Mouse (Mus musculus): Measurements from ENCODE around the gene Clpp. TPM values are rescaled to one million over a fixed set of nuclear protein-coding genes. Genes with fewer than 3 reads are reported as not detected.

Gene Clpp
- total RNA-seq, 1 experiment from 2014 or later = 23.0 TPM

DNA sequence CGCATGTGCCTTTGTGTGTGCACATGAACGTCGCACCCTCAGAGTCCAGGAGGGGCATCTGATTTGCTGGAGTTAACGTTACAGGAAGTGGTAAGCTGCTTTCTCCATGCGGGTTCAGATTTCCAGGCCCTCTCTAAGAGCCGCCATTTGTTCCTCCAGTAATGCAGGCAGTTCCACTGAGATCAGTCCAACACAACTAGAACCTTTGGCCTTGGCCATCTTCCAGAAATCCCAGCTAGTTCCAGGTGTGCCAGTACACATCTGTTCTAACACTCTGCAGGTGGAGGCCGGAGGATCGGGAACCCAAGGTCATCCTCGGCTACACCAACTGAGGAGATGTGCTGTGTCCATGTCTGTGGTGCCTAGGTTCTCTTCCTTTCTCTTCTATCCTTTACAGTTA, 5.2 kb upstream of the Clpp start:
- no peak for ATAC-seq (ENCODE audit: extremely low read depth, insufficient number of reproducible peaks, low FRiP score, poor library complexity, severe bottlenecking)

DNA sequence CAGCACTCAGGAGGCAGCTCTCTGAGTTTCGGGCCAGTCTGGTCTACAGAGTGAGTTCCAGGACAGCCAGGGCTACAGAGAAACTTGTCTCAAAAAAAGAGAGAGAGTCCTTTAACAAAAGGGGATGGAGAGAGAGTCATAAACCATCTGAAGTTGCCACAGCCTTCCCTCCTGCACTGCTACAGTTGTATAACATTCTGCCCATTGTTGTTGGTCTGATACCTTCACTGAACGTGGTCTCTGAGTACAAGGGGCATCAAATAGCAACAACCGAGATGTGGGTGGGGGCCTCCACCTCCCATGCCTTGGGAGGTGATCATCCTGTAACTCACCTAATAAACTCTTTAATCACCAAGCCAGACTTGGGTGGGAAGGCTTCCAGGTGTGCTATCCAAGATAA, 4.4 kb upstream of the Clpp start:
- no peak for ATAC-seq (ENCODE audit: extremely low read depth, insufficient number of reproducible peaks, low FRiP score, poor library complexity, severe bottlenecking)

DNA sequence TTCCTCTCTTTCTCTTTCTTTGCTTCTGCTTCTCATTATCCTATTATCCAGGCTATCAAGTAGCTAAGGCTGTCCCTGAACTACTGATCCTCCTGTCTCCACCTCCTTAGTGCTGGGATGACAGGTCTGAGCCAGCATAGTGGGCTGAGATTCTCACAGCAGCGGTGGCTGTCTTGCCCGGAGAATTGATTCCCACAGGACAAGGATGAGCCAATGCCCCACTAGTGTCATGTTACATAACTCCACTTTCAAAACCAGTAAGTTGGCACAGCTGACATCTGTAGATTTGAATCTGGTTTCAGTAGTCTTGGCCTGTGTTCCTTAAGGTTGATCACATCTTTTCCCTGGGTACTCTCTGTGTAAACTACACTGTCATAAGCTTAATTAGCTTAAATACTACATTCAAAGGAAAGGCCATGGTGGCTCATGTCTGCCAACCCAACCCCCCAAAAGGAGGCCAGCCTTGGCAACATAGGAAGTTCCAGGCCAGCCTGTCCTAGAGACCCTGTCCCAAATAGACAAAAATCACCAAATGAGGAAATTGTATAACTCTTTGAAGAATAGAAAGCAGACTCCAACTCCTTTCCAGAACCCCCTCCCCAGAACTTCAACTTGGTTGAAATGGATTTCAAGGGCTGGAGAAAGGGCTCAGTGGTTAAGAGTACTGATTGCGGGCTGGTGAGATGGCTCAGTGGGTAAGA, 3.9 kb upstream of the Clpp start:
- ATAC-seq (ENCODE audit: extremely low read depth, insufficient number of reproducible peaks, low FRiP score, poor library complexity, severe bottlenecking) = no peak

DNA sequence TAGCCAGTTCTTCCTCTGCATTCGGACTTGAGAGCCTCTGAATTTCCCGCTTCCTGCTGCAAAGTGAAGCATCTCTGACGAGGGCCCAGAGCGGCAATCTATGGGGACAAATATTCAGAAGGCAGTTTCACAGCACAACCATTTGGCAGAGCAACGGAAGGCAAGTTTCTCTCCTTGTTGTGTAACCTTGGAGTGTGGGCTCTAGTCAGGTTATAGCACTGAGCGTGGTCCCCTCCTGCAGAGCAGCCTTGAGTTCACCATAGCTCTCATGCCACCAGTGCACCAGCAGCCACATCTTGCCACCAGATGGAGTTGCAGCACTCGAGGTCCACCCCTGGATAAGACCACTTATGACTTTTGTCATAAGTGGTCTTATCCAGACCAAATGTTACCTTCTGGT, 1.7 kb upstream of the Clpp start:
- no peak for ATAC-seq (ENCODE audit: extremely low read depth, insufficient number of reproducible peaks, low FRiP score, poor library complexity, severe bottlenecking)

DNA sequence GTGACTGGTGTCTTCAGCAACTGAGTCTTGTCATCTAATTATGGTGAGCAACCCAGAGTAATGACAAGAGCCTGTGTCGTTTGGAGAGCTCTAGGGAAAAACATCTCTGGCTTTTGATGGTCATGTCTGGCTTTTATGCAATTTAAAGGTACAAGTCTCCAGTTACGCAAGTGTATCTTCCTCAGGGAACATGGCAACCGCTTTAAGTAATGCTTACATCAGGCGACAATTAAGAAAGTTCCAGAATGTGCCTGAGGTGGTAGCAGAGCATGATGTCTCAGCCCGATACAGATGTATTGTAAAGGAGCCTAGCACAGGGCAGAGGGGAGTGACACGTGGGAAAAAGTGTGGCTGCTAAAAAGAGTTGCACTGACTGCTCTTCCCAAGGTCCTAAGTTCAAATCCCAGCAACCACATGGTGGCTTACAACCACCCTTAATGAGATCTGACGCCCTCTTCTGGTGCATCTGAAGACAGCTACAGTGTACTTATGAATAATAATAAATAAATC, 1.1 kb upstream of the Clpp start:
- ATAC-seq (ENCODE audit: extremely low read depth, insufficient number of reproducible peaks, low FRiP score, poor library complexity, severe bottlenecking) = no peak

DNA sequence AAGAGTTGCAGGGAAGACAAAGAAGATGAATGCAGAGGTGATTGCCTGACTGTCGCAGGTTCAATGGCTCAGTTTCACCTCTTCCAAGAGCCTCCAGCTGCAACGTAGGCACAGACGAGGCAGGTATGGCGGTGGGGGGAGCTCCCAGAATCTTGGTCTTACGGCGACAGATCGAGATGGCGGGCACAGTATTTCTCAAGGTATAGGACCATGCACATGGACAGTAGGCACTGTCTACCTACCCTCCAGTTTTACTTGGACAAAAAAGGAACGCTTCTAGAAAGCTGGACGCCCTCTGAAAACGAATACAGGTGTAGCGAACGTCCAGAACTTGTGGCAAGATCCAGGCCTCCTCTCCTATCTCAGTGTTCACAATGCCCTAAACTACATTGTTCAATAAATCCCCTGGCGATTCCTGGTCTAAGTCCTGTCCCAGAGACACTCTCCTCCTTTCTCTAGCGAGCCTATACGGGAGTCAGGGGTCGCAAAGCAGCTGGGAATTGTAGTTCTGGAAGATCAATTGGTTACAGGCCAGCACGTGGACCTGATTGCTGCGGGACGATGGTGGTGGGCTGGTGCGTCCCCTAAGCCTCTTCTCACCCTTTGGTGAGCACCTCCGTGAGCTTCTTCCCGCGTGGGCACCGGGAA, 514 bp upstream of the Clpp start:
- ATAC-seq (ENCODE audit: extremely low read depth, insufficient number of reproducible peaks, low FRiP score, poor library complexity, severe bottlenecking) = peak; percentile 39

DNA sequence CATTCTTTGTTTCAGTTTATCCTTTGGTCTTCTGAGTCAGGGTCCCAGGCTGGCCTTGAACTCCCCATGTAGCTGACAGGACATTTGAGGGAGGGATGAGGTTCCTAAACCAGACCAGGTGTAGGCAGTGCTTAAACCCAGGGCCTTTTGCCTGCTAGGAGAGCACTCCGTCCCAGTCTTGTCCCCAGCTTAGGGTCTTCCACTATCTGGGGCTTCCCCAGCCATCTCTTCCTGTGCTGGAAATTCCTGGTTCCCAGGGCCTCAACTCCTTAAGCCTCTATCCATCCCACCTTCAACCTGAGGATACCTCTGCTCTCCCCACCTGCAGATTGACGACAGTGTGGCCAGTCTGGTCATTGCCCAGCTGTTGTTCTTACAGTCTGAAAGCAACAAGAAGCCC, 861 bp downstream of the Clpp start:
- ATAC-seq (ENCODE audit: extremely low read depth, insufficient number of reproducible peaks, low FRiP score, poor library complexity, severe bottlenecking) = no peak

DNA sequence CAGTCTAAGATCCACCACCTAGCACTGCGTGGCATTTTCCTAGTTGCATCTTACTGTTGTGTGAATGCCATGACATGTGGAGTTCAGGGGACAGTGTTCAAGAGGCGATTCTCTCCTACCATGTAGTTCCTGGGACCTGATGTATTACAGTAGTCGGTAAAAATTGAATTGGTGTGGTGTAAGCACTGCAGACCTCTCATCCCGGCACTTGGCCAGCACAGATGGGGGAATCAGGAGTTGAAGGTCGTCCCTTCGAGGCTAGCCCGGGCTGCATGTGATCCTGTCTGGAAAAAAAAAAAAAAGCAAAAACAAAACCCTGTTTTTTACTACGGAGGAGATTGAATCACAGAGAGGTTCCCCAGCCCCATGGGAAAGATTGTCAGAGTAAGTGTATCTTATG, 4.9 kb downstream of the Clpp start:
- no peak for ATAC-seq (ENCODE audit: extremely low read depth, insufficient number of reproducible peaks, low FRiP score, poor library complexity, severe bottlenecking)

DNA sequence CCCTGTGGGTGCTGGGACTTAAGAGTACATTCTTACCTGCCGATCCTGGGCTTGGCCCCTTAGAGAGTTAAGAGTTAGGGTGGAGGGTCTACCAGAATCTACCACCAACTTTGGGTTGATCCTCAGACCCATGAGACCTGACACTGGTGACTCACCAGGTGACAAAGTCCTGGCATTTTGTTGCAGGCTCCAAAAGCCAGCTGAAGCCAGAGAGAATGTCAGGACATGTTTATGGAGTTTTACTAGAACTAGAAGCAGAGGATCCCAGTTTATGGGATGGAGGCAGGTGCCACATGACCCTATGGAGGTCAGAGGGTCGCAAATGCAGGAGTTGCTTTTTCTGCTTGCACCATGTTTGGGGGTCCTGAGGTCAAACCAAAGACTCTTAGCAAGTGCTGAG, 6.4 kb downstream of the Clpp start:
- no peak for ATAC-seq (ENCODE audit: extremely low read depth, insufficient number of reproducible peaks, low FRiP score, poor library complexity, severe bottlenecking)

DNA sequence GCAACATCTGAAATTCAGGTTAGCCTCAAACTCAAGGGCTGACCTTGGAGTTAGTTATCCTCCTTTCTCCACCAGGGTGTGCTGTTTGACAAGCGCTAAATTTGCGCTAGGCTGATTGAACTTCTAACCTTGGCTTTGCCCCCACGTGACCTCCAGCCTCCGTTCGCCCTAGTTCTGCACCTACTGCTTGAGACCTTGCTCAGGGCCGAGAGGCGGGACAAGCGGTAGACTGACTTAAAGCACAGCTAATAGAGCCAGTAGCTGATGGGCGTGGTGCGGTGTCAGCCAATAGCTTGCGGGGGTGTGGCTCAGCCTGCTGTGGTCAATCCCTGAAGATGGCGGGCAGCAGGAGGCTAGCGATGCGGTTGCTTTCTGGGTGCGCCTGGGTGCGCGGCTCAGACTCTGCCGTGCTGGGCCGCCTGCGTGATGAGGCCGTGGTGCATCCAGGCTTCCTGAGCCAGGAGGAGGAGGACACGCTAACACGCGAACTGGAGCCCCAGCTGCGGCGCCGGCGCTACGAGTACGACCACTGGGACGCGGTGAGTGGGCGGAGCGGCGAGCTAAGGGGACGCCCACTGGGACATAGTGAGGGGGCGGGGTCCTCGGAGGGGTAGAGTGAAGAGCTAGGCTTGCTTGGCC, 7.0 kb downstream of the Clpp start, which contains the start of gene Alkbh7:
Gene Alkbh7, plus strand, starts transcription at position 311 of the 639 bp plus-strand sequence.
- peak; percentile 98 for ATAC-seq (ENCODE audit: extremely low read depth, insufficient number of reproducible peaks, low FRiP score, poor library complexity, severe bottlenecking)

DNA sequence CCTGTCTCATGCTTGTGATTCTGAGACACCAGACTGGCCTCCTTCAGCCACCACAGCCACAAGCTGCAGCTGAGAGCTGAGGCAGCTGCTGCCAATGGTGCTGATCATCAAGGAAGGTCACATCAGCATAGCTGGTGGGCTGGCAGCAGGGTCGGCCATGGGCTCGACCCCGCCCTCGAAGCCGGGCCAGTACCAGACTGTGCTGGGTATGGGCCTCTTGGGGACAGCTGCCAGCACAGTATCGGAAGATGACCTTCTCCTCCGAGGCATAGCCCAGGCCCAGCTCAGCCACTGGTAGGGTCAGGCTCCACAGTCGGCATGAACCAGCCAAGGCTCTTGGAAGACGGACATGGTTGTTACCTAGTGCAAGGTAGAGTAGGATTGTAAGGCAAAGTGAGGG, 9.3 kb downstream of the Clpp start:
- ATAC-seq (ENCODE audit: extremely low read depth, insufficient number of reproducible peaks, low FRiP score, poor library complexity, severe bottlenecking) = no peak

DNA sequence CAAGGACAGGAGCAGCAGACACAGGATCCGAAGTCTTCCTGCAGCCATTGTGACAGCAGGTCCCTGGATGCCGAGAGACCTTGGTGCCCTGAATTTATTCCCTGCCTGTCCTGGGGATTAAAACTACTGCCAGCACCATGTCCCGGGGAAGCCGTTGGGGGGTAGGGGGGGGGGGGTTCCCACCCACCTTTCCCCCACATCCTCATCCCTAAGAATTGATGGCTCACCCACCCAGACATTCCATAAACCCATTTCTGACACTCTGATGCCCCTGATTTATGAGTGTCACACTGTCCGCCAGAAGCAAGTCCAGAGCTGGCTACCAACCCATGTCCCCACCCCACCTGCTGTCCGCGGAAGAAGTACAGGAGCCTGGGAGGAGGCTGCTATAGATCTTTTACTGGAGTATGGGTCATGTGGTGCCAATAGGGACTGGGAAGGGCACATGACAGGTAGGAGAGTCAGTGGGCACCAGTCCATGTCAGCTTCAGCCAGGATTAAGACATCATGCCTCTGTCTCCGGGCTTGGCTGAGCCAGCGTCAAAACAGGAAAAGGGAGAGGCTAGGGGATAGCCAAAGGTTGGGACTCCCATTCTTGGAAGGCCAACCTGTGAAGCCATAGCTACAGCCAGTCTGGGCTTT, 10.0 kb downstream of the Clpp start, which contains the start of gene Pspn:
Gene Pspn, minus strand, starts transcription at position 51 of the 642 bp plus-strand sequence.
- ATAC-seq (ENCODE audit: extremely low read depth, insufficient number of reproducible peaks, low FRiP score, poor library complexity, severe bottlenecking) = no peak

DNA sequence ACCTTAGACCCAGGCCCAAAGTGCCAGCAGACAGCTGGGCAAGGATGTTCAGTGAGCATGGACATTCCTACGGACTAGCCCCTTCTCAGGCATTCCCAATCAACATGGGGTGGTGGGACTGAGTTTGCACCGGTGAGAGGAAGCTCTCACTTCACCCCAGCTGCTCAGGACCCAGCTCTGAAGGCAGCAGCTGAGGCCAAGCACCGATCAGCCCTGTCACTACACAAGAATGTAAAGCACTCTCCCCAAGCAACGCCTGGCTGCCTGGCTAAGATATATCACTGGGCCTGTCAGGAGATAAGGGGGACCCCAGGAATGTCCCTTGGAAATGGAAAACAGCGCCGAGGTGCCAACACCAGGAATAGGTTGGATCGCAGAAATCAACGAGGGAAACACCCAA, 11.1 kb downstream of the Clpp start:
- no peak for ATAC-seq (ENCODE audit: extremely low read depth, insufficient number of reproducible peaks, low FRiP score, poor library complexity, severe bottlenecking)

DNA sequence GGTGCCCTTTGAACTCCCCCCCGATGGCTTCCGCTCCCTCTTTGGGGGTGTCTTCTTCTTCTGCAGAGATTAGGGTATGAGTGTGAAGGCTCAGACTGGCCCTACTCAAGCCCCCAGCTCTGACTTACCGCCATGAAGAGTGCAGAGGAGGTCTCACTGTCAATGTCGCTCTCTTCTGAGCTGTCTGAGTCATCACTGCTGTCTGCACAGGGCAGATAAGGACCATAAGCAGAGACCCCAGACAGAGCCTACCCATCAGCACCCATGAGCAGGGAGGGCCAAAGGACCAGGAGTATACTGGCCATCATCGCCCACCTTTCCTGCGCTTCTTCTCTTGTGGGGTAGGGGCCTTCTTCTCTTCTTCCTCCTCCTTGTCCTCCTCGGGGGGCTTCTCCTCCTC, 13.9 kb downstream of the Clpp start:
- no peak for ATAC-seq (ENCODE audit: extremely low read depth, insufficient number of reproducible peaks, low FRiP score, poor library complexity, severe bottlenecking)

DNA sequence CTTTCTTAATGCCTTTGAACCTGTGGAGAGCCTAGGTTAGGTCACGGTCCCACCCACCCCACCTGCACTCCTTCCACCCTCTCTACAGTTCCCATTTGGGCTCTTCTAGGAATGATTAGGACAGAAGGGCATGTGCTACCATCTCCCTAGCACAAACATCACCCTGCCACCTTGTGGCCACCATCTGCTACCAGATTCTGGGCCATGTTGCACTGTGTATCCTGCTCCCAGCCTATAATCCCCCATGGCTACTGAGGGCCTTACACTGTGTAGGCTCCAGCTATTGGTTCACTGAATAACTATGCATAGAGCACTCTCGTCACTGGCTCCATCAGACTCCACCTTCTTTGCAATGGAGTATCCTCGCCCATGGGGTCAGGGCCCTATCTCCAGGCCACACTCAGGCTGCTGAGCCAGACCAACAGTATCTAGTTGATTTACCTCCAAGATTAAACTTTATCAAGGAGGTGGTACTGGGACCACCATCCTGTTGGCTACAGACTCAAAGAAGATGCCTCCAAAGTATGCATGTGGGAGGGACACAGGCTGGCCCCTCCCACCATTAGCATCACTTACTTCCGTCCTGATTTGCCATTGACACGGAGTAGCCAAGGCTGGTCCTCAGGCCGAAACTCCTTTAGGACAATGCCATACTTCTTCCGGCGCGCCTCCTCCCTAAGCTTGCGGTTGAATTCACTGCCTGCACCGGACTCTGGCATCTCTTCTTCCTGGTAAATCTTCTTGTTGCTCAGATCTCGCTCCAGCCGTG, 17.2 kb downstream of the Clpp start:
- ATAC-seq (ENCODE audit: extremely low read depth, insufficient number of reproducible peaks, low FRiP score, poor library complexity, severe bottlenecking) = no peak

DNA sequence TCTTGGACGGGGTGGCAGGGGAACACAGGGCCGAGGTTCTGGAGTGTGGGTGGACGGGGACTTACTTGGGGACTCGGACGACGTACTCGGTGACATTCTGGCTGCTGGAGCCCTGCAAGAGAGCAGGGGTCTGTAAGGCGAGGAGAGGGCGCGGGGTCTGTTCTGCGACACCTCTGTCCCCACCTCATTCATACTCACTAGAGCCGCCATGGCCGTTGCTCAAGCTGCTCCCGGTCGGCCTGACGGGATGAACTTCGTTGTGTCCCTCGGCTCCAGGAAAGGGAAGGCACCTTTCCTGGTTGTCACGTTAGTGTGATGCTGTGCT, 20.8 kb downstream of the Clpp start:
- ATAC-seq (ENCODE audit: extremely low read depth, insufficient number of reproducible peaks, low FRiP score, poor library complexity, severe bottlenecking) = no peak; the same call in 1 of the 2 replicates

DNA sequence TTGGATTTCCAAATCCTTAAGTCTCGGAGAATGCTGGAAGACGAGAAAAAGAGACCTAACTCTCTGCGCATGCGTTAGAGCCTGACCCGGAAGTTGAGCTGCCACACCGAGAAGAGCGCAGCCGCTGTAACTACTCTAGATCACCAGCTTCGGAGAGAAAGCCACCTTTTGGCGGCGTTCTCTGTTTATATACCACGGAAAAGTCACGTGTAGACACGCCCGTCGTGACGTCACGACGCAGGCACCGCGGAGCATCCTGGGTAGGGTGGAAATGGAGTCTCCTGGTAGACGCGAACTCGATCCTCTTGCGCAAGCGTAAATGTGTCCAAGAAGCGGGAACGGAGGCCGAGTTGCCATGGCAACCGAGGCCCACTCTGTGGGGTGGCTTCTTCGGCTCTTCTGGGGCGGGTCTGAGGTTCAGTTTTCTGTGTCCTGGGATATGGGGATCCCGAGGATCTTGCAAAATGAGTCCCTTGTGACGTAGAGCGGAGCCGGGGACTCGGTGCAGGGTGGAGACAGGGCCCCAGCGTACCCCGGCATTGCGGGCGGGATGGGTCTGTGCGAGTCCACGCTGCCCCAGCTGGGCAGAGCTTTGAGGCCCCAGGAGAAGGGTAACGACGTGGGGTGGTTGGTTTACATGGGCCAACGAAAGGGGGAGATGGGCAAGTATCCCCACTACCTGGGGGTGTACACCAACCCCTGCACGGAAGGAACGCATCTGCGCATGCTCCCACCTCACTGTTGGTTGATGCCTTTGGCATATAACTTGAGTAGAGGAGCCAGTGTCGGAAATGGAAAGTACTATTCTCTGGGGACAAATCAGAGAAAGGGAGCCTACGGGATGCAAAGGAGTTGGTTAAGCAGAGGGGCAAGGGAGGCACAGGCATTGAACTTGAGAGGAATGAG, 21.4 kb downstream of the Clpp start, which contains the start of the genes Gtf2f1 and Gm17949:
Gene Gtf2f1, minus strand, starts transcription at position 53 of the 906 bp plus-strand sequence.
Gene Gm17949, plus strand, starts transcription at position 234 of the 906 bp plus-strand sequence.
- ATAC-seq (ENCODE audit: extremely low read depth, insufficient number of reproducible peaks, low FRiP score, poor library complexity, severe bottlenecking) = peak; percentile 89

DNA sequence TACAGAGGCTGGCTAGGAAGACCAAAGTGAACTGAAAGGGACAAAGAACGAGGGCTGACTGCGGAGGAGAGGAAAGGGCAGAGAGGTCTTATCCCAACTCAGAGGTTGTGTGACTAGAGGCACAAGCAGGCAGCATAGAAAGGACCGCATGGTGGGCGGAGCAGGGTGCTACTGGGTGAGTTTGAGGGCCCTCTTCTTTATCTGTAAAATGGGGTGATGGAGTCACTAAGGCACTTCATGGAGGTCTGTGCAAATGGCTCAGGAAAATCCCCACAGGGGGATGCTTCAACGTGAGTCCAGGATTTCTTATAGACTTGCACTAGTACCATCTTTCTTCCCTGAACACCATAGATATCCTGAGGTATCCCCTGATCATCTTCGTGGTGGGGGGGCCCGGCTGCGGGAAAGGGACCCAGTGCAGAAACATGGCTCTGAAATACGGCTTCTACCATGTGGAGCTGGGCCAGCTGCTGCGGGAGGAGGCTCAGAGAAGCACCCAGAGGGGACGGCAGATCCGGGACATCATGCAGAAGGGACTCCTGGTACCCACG, 22.2 kb downstream of the Clpp start:
- ATAC-seq (ENCODE audit: extremely low read depth, insufficient number of reproducible peaks, low FRiP score, poor library complexity, severe bottlenecking) = no peak
